Mouse (Mus musculus) hindbrain, embryonic 15.5 days (tissue): ENCODE measurements around the gene 2410004P03Rik. TPM values are rescaled to one million over a fixed set of nuclear protein-coding genes. Genes with fewer than 3 reads are reported as not detected.
"Not testable (repeated sequence)": the region's sequence is repeated elsewhere in the genome, so short reads cannot be mapped to it uniquely, and the experiment has no call there.

Experiments
- ATAC-seq: fragments of 200-750 bp; cut with Nextera tagmentation; 2 replicates; pipeline ENCODE4 v1.8.0; 2017; ENCODE audit warnings: low read depth, moderate number of reproducible peaks, moderate TSS enrichment; ENCODE audit not compliant: low FRiP score
- H3K27ac ChIP-seq: fragments of 300-500 bp; sonication (generic); replicated peaks from 2 replicates; pipeline ENCODE4 v1.5.1; 2015; ENCODE audit warnings: mild to moderate bottlenecking, inconsistent platforms
- H3K27me3 ChIP-seq: fragments of 300-500 bp; sonication (generic); 2 replicates; pipeline ENCODE4 v1.6.1; 2015; ENCODE audit warnings: control low read depth, inconsistent platforms
- H3K36me3 ChIP-seq: fragments of 300-500 bp; sonication (generic); 2 replicates; pipeline ENCODE4 v1.6.1; 2015; ENCODE audit warnings: control low read depth, inconsistent platforms
- H3K4me1 ChIP-seq: fragments of 300-500 bp; sonication (generic); replicated peaks from 2 replicates; pipeline ENCODE4 v1.6.1; 2015; ENCODE audit warnings: control low read depth, inconsistent platforms
- H3K4me2 ChIP-seq: fragments of 300-500 bp; sonication (generic); 2 replicates; pipeline ENCODE4 v1.6.1; 2015; ENCODE audit warnings: moderate library complexity, mild to moderate bottlenecking, inconsistent platforms
- H3K4me3 ChIP-seq: fragments of 300-500 bp; sonication (generic); 2 replicates; pipeline ENCODE4 v1.5.1; 2015; ENCODE audit warnings: mild to moderate bottlenecking, inconsistent platforms
- H3K9ac ChIP-seq: fragments of 300-500 bp; sonication (generic); 2 replicates; pipeline ENCODE4 v1.6.1; 2015; ENCODE audit warnings: inconsistent platforms
- H3K9me3 ChIP-seq: fragments of 300-500 bp; sonication (generic); 2 replicates; pipeline ENCODE4 v1.6.1; 2016; ENCODE audit warnings: control low read depth, inconsistent platforms
- WGBS: fragments of 180-500 bp; shearing (Covaris S2); methylation state at CpG from one replicate; pipeline ENCODE4 v1.1.7; 2015; 5-methylcytosine and 5-hydroxymethylcytosine counted together
- polyA plus RNA-seq: library from polyadenylated mRNA; unstranded; fragments of >200 nt; fragmentation: Nextera tagmentation; extraction: Ambion mirVana; gene quantifications from 2 replicates; pipeline ENCODE4 v1.2.1, GENCODE M21; 2015

Gene 2410004P03Rik
- polyA plus RNA-seq, 1 experiment from 2014 or later, result 7.4 TPM

DNA sequence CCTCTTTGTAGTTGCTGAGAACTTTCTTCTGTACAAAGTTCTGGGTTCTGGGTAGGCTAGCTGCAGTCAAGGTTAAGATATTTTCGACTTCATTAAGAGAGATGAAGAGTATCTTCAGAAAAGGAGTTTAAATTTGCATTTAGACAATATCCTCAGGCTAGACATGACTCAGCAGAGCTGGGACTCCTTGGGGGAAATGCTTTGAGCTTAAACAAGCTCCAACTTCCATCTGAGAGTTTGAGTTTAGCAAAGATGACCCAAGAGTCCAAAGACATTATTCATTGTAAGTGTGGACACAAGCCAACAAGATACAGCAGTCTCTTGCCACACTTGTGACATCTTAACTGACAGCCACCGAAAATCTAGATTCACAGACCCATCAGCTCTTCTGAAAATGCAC, 27.9 kb upstream of the 2410004P03Rik start:
- 78% methylated on average over 2 of the region's 2 CpGs for WGBS
- Histone ChIP-seq H3K9me3 (no peaks in the 10 kb centered on the region), H3K27me3 (no peaks in the 10 kb centered on the region), H3K9ac (no peak overlapping the region), H3K27ac (no peak overlapping the region), H3K4me2 (no peak overlapping the region), H3K4me1 (peaks cover 13% of the 10 kb centered on the region), H3K4me3 (no peak overlapping the region), H3K36me3 (no peaks in the 10 kb centered on the region)
- no peak for ATAC-seq

GRCm38 (mm10) chr12:17038246-17038645, 26.7 kb upstream of the 2410004P03Rik start:
- Histone ChIP-seq H3K4me3 (no peak overlapping the region), H3K4me1 (peaks cover 13% of the 10 kb centered on the region), H3K9ac (no peak overlapping the region), H3K27ac (no peak overlapping the region), H3K4me2 (no peak overlapping the region), H3K27me3 (no peaks in the 10 kb centered on the region), H3K9me3 (no peaks in the 10 kb centered on the region), H3K36me3 (no peaks in the 10 kb centered on the region)
- WGBS, result 60% methylated on average over 6 of the region's 6 CpGs
- ATAC-seq, result no peak

- no peaks in the 10 kb centered on the region for H3K36me3 ChIP-seq
- H3K27me3 ChIP-seq, result 0 out of 2 replicates have a peak, but pooled peaks cover 5% of the 10 kb centered on the region
- WGBS, result 52% methylated on average over 14 of the region's 14 CpGs
- no peak for ATAC-seq
- H3K4me2 ChIP-seq, result no peak overlapping the region
- no peak overlapping the region for H3K9ac ChIP-seq
- no peak overlapping the region for H3K4me3 ChIP-seq
- peaks cover 13% of the 10 kb centered on the region for H3K4me1 ChIP-seq
- no peaks in the 10 kb centered on the region for H3K9me3 ChIP-seq
- no peak overlapping the region for H3K27ac ChIP-seq
Measured at GRCm38 (mm10) chr12:17037053-17037610, 25.6 kb upstream of the 2410004P03Rik start.

- Histone ChIP-seq H3K27ac (no peak overlapping the region), H3K9me3 (no peaks in the 10 kb centered on the region), H3K4me1 (peaks cover 13% of the 10 kb centered on the region), H3K36me3 (no peaks in the 10 kb centered on the region), H3K27me3 (0 out of 2 replicates have a peak, but pooled peaks cover 5% of the 10 kb centered on the region), H3K4me3 (no peak overlapping the region), H3K4me2 (no peak overlapping the region), H3K9ac (no peak overlapping the region)
- WGBS, result 40% methylated on average over 9 of the region's 9 CpGs
- ATAC-seq, result 0 out of 2 replicates have a peak, but pooled peaks have one; percentile 27
Measured at GRCm38 (mm10) chr12:17036532-17036931, 25.0 kb upstream of the 2410004P03Rik start.

GRCm38 (mm10) chr12:17035128-17035527, 23.6 kb upstream of the 2410004P03Rik start:
- WGBS, result 69% methylated on average over 2 of the region's 2 CpGs
- H3K27ac ChIP-seq, result no peak overlapping the region
- H3K4me3 ChIP-seq, result no peak overlapping the region
- no peaks in the 10 kb centered on the region for H3K36me3 ChIP-seq
- 0 out of 2 replicates have a peak, but pooled peaks cover 5% of the 10 kb centered on the region for H3K27me3 ChIP-seq
- no peak overlapping the region for H3K4me2 ChIP-seq
- no peak overlapping the region for H3K9ac ChIP-seq
- H3K4me1 ChIP-seq, result peaks cover 13% of the 10 kb centered on the region
- no peaks in the 10 kb centered on the region for H3K9me3 ChIP-seq
- no peak for ATAC-seq

GRCm38 (mm10) chr12:17034671-17035070, 23.1 kb upstream of the 2410004P03Rik start:
- H3K4me3 ChIP-seq, result no peak overlapping the region
- H3K27me3 ChIP-seq, result 0 out of 2 replicates have a peak, but pooled peaks cover 5% of the 10 kb centered on the region
- H3K4me1 ChIP-seq, result peaks cover 13% of the 10 kb centered on the region
- H3K27ac ChIP-seq, result no peak overlapping the region
- no peak overlapping the region for H3K4me2 ChIP-seq
- no peaks in the 10 kb centered on the region for H3K36me3 ChIP-seq
- H3K9ac ChIP-seq, result no peak overlapping the region
- 78% methylated on average over 5 of the region's 5 CpGs for WGBS
- no peaks in the 10 kb centered on the region for H3K9me3 ChIP-seq
- no peak for ATAC-seq

DNA sequence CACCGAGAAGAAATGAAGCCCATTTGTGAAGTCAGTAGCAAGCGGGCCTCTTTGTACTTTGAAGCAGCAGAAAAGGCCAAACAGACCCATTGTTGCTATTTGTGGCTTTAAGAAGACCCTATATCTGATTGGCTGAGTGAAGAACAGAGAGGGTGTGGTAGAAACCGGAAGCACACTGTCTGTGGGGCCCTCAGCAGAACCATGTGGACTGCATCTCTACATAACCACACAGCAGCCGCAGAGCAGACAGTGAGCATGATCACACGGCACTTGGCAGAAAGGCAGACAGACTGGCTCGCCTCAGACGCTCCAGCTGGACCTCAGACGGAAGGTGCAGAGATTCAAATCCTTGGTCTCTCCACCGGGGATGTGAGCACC, 21.9 kb upstream of the 2410004P03Rik start:
- peak; percentile 40; the same call in 1 of the 2 replicates for ATAC-seq
- H3K9ac ChIP-seq, result no peak overlapping the region
- no peaks in the 10 kb centered on the region for H3K9me3 ChIP-seq
- 78% methylated on average over 9 of the region's 9 CpGs for WGBS
- H3K4me1 ChIP-seq, result peaks cover 13% of the 10 kb centered on the region
- H3K27ac ChIP-seq, result no peak overlapping the region
- H3K36me3 ChIP-seq, result no peaks in the 10 kb centered on the region
- no peak overlapping the region for H3K4me3 ChIP-seq
- H3K4me2 ChIP-seq, result no peak overlapping the region
- 0 out of 2 replicates have a peak, but pooled peaks cover 5% of the 10 kb centered on the region for H3K27me3 ChIP-seq

GRCm38 (mm10) chr12:17032694-17033463, 21.4 kb upstream of the 2410004P03Rik start:
- H3K4me2 ChIP-seq, result no peak overlapping the region
- H3K4me1 ChIP-seq, result peaks cover 13% of the 10 kb centered on the region
- 0 out of 2 replicates have a peak, but pooled peaks have one; percentile 37 for ATAC-seq
- 43% methylated on average over 13 of the region's 13 CpGs for WGBS
- H3K36me3 ChIP-seq, result no peaks in the 10 kb centered on the region
- no peaks in the 10 kb centered on the region for H3K9me3 ChIP-seq
- no peak overlapping the region for H3K27ac ChIP-seq
- no peak overlapping the region for H3K4me3 ChIP-seq
- H3K27me3 ChIP-seq, result 0 out of 2 replicates have a peak, but pooled peaks cover 5% of the 10 kb centered on the region
- no peak overlapping the region for H3K9ac ChIP-seq

GRCm38 (mm10) chr12:17024554-17025110, 13.1 kb upstream of the 2410004P03Rik start:
- H3K36me3 ChIP-seq, result no peaks in the 10 kb centered on the region
- no peak overlapping the region for H3K4me3 ChIP-seq
- H3K4me1 ChIP-seq, result no peaks in the 10 kb centered on the region
- no peak overlapping the region for H3K27ac ChIP-seq
- WGBS, result 90% methylated on average over 6 of the region's 6 CpGs
- no peak for ATAC-seq
- no peaks in the 10 kb centered on the region for H3K9me3 ChIP-seq
- H3K27me3 ChIP-seq, result no peaks in the 10 kb centered on the region
- H3K9ac ChIP-seq, result no peak overlapping the region
- H3K4me2 ChIP-seq, result no peak overlapping the region

GRCm38 (mm10) chr12:17022145-17022544, 10.6 kb upstream of the 2410004P03Rik start:
- Histone ChIP-seq H3K4me3 (no peak overlapping the region), H3K27ac (no peak overlapping the region), H3K4me1 (no peaks in the 10 kb centered on the region), H3K4me2 (no peak overlapping the region), H3K27me3 (no peaks in the 10 kb centered on the region), H3K36me3 (no peaks in the 10 kb centered on the region), H3K9me3 (no peaks in the 10 kb centered on the region), H3K9ac (no peak overlapping the region)
- 86% methylated on average over 4 of the region's 4 CpGs for WGBS
- no peak for ATAC-seq

- not testable (repeated sequence) for H3K4me2 ChIP-seq, H3K27me3 ChIP-seq, H3K27ac ChIP-seq, H3K9ac ChIP-seq, H3K36me3 ChIP-seq, H3K4me1 ChIP-seq, H3K9me3 ChIP-seq, ATAC-seq, H3K4me3 ChIP-seq
- WGBS, result 92% methylated on average over 4 of the region's 4 CpGs
Measured at GRCm38 (mm10) chr12:17021125-17021524, 9.6 kb upstream of the 2410004P03Rik start.

DNA sequence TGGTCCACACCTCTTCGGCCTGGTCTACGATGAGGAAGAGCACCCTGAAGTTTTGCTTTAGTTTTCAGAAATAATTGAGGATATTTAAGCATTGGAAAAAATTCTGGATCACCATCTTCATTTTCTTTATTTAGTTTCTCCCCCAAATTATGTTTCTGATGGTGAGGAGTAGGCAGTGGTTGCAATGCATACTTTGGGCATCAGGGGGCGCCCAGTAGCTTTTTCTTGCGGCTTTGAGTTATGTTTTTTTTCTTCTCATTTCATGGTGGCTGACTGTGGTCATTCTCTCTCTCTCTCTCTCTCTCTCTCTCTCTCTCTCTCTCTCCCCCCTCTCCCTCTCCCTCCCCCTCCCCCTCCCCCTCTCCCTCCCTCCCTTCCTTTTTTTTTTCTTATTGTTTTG, 6.9 kb upstream of the 2410004P03Rik start:
- no peaks in the 10 kb centered on the region for H3K9me3 ChIP-seq
- no peak overlapping the region for H3K27ac ChIP-seq
- no peaks in the 10 kb centered on the region for H3K36me3 ChIP-seq
- no peak overlapping the region for H3K4me3 ChIP-seq
- ATAC-seq, result no peak
- 37% methylated on average over 4 of the region's 4 CpGs for WGBS
- no peak overlapping the region for H3K4me2 ChIP-seq
- no peaks in the 10 kb centered on the region for H3K27me3 ChIP-seq
- H3K9ac ChIP-seq, result no peak overlapping the region
- no peaks in the 10 kb centered on the region for H3K4me1 ChIP-seq
